Mouse (Mus musculus): ENCODE data around the gene Hdac9. TPM values are rescaled to one million over a fixed set of nuclear protein-coding genes. Genes with fewer than 3 reads are reported as not detected.

Gene Hdac9
- 12.0 and 14.7 TPM in 2 replicates for polyA plus RNA-seq (2014; fragmentation: Nextera tagmentation; extraction: Ambion mirVana)

- ATAC-seq (ENCODE audit: low FRiP score) (no peak), DNase-seq (ENCODE audit: low spot score) (no peak)
- H3K9me3 ChIP-seq (ENCODE audit: control insufficient read depth, low read length): no peaks in the 10 kb centered on the region
- no peaks in the 10 kb centered on the region for H3K4me1 ChIP-seq (replicated peaks; ENCODE audit: control insufficient read depth, insufficient read depth, low read length)
- WGBS: 36% methylated on average over 1 of the region's 1 CpGs
- no peak within 1 kb of the TSS for H3K4me3 ChIP-seq (replicated peaks; ENCODE audit: low read length)
- no peak within 1 kb of the TSS for H3K27ac ChIP-seq
- H3K36me3 ChIP-seq (replicated peaks; ENCODE audit: control insufficient read depth, insufficient read depth): no peaks in the 10 kb centered on the region
- H3K9ac ChIP-seq: no peak within 1 kb of the TSS
- H3K4me2 ChIP-seq (replicated peaks): no peak within 1 kb of the TSS
- no peaks in the 10 kb centered on the region for H3K27me3 ChIP-seq (ENCODE audit: control insufficient read depth, insufficient read depth, low read length)
Measured at GRCm38 (mm10) chr12:34916995-34917394, at the start of gene Hdac9. Gene Hdac9, minus strand, starts transcription at chr12:34917095.

DNA sequence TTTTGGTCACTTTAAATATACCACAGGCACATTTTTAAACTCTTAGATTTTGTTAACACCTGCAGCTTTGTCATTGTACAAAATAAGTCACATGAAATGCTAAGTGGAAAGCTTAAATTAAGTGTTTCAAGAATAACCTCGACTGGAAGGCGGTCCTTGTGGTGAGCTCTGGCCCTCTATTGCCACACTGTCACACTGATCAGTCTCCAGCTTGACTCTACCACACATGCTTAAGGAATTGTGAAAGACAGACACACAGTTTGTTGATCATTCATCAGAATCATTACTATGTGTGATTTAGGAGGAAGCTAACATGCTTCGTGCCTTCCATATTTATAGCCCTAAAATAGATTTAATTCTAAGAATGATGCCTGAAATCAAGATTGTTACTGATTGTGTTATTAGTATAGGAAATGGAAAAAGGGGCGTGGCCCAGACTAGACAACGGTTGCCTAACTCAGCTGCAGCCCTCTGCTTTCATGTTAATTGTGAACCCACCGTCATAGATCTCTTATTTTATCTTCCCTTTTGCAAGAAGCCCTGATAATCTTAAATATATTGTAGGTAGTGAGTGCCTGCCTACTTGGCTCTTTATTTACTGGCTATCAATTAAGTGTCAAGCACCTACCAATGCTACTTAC lies 32.3 kb upstream of the Hdac9 start:
- Histone ChIP-seq H3K27ac (no peak overlapping the region), H3K4me1 (replicated peaks; ENCODE audit: control insufficient read depth, insufficient read depth, low read length) (no peaks in the 10 kb centered on the region), H3K27me3 (ENCODE audit: control insufficient read depth, insufficient read depth, low read length) (no peaks in the 10 kb centered on the region), H3K4me3 (replicated peaks; ENCODE audit: low read length) (no peak overlapping the region), H3K9me3 (ENCODE audit: control insufficient read depth, low read length) (no peaks in the 10 kb centered on the region), H3K36me3 (replicated peaks; ENCODE audit: control insufficient read depth, insufficient read depth) (no peaks in the 10 kb centered on the region), H3K4me2 (replicated peaks) (no peak overlapping the region), H3K9ac (no peak overlapping the region)
- ATAC-seq (ENCODE audit: low FRiP score) (no peak), DNase-seq (ENCODE audit: low spot score) (no peak)
- WGBS: 88% methylated on average over 6 of the region's 6 CpGs

- H3K4me3 ChIP-seq (replicated peaks; ENCODE audit: low read length): no peak overlapping the region
- ATAC-seq (ENCODE audit: low FRiP score) (no peak), DNase-seq (ENCODE audit: low spot score) (no peak)
- no peaks in the 10 kb centered on the region for H3K36me3 ChIP-seq (replicated peaks; ENCODE audit: control insufficient read depth, insufficient read depth)
- no peak overlapping the region for H3K4me2 ChIP-seq (replicated peaks)
- WGBS: 91% methylated on average over 1 of the region's 1 CpGs
- H3K9ac ChIP-seq: no peak overlapping the region
- H3K27me3 ChIP-seq (ENCODE audit: control insufficient read depth, insufficient read depth, low read length): no peaks in the 10 kb centered on the region
- H3K27ac ChIP-seq: no peak overlapping the region
- peaks cover 5% of the 10 kb centered on the region; the same call in 1 of the 2 replicates for H3K9me3 ChIP-seq (ENCODE audit: control insufficient read depth, low read length)
- H3K4me1 ChIP-seq (replicated peaks; ENCODE audit: control insufficient read depth, insufficient read depth, low read length): no peaks in the 10 kb centered on the region
Measured at GRCm38 (mm10) chr12:34937918-34938317, 21.0 kb upstream of the Hdac9 start.

DNA sequence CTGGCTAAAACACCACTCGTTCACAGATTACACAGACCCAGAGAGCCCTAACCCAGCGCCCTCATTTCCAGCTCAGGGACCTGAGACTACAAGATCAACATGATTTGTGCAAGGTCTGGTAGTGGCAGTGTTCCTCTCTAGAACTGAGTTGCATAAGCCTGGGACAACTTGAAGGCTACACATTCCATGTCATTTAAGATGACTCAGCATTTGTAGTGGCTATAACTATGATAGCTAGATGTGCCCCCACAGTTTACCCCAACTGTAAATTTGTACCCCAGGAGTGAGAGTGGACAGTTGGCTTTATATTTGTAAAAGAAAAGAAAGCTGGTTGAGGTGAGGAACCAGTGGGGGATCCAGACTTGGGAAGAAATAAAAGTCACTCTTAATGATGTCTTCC lies 8.9 kb downstream of the Hdac9 start:
- no peak overlapping the region for H3K27ac ChIP-seq
- no peaks in the 10 kb centered on the region for H3K9me3 ChIP-seq (ENCODE audit: control insufficient read depth, low read length)
- 0 out of 2 replicates have a peak, but pooled peaks cover 6% of the 10 kb centered on the region for H3K4me1 ChIP-seq (replicated peaks; ENCODE audit: control insufficient read depth, insufficient read depth, low read length)
- ATAC-seq (ENCODE audit: low FRiP score): no peak
- no peak overlapping the region for H3K9ac ChIP-seq
- no peaks in the 10 kb centered on the region for H3K36me3 ChIP-seq (replicated peaks; ENCODE audit: control insufficient read depth, insufficient read depth)
- no peak for DNase-seq (ENCODE audit: low spot score)
- 69% methylated on average over 2 of the region's 2 CpGs for whole genome bisulfite sequencing
- peak overlapping the region; percentile 74 for H3K4me3 ChIP-seq (replicated peaks; ENCODE audit: low read length)
- peaks cover 25% of the 10 kb centered on the region for H3K27me3 ChIP-seq (ENCODE audit: control insufficient read depth, insufficient read depth, low read length)
- peak overlapping the region; percentile 86 for H3K4me2 ChIP-seq (replicated peaks)

GRCm38 (mm10) chr12:34907506-34907850 lies 9.4 kb downstream of the Hdac9 start:
- WGBS: under 1% methylated on average over 10 of the region's 10 CpGs
- H3K36me3 ChIP-seq (replicated peaks; ENCODE audit: control insufficient read depth, insufficient read depth): no peaks in the 10 kb centered on the region
- peaks cover 25% of the 10 kb centered on the region for H3K27me3 ChIP-seq (ENCODE audit: control insufficient read depth, insufficient read depth, low read length)
- H3K4me2 ChIP-seq (replicated peaks): peak overlapping the region; percentile 86
- H3K9ac ChIP-seq: peak overlapping the region; percentile 70
- peak overlapping the region; percentile 74 for H3K4me3 ChIP-seq (replicated peaks; ENCODE audit: low read length)
- H3K4me1 ChIP-seq (replicated peaks; ENCODE audit: control insufficient read depth, insufficient read depth, low read length): 0 out of 2 replicates have a peak, but pooled peaks cover 6% of the 10 kb centered on the region
- peak; percentile 76 for ATAC-seq (ENCODE audit: low FRiP score)
- H3K27ac ChIP-seq: peak overlapping the region; percentile 69
- peak; percentile 58 for DNase-seq (ENCODE audit: low spot score)
- H3K9me3 ChIP-seq (ENCODE audit: control insufficient read depth, low read length): no peaks in the 10 kb centered on the region

- Histone ChIP-seq H3K4me2 (replicated peaks) (peak overlapping the region; percentile 86), H3K27me3 (ENCODE audit: control insufficient read depth, insufficient read depth, low read length) (peaks cover 25% of the 10 kb centered on the region), H3K9ac (peak overlapping the region; percentile 70), H3K4me1 (replicated peaks; ENCODE audit: control insufficient read depth, insufficient read depth, low read length) (0 out of 2 replicates have a peak, but pooled peaks cover 6% of the 10 kb centered on the region), H3K27ac (peak overlapping the region; percentile 69), H3K36me3 (replicated peaks; ENCODE audit: control insufficient read depth, insufficient read depth) (no peaks in the 10 kb centered on the region), H3K9me3 (ENCODE audit: control insufficient read depth, low read length) (no peaks in the 10 kb centered on the region), H3K4me3 (replicated peaks; ENCODE audit: low read length) (peak overlapping the region; percentile 74)
- peak; percentile 58 for DNase-seq (ENCODE audit: low spot score)
- under 1% methylated on average over 68 of the region's 107 CpGs for WGBS
- peak; percentile 91 for ATAC-seq (ENCODE audit: low FRiP score)
Measured at GRCm38 (mm10) chr12:34906704-34907505, 10.0 kb downstream of the Hdac9 start.

DNA sequence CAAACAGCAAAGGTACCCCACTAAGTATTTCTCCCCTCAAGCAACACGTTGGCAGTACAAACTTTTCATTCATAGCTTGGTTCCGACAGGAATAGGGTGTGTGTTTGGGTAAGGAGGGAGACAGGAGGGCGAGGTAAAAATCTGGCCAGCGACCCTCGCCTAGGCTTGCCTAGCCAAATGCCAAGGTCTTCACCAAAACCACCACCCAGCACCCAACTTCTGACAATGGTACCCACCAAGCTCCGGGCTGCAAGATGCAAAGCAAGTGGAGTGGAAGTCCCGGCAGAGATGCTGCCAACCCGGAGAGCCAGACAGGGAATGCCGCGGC lies 10.6 kb downstream of the Hdac9 start:
- H3K9ac ChIP-seq: peak overlapping the region; percentile 70
- H3K27ac ChIP-seq: no peak overlapping the region
- peak overlapping the region; percentile 74 for H3K4me3 ChIP-seq (replicated peaks; ENCODE audit: low read length)
- H3K4me1 ChIP-seq (replicated peaks; ENCODE audit: control insufficient read depth, insufficient read depth, low read length): 0 out of 2 replicates have a peak, but pooled peaks cover 6% of the 10 kb centered on the region
- no peaks in the 10 kb centered on the region for H3K36me3 ChIP-seq (replicated peaks; ENCODE audit: control insufficient read depth, insufficient read depth)
- DNase-seq (ENCODE audit: low spot score) (no peak), ATAC-seq (ENCODE audit: low FRiP score) (no peak)
- peaks cover 25% of the 10 kb centered on the region for H3K27me3 ChIP-seq (ENCODE audit: control insufficient read depth, insufficient read depth, low read length)
- H3K9me3 ChIP-seq (ENCODE audit: control insufficient read depth, low read length): no peaks in the 10 kb centered on the region
- WGBS: 2% methylated on average over 9 of the region's 10 CpGs
- peak overlapping the region; percentile 86 for H3K4me2 ChIP-seq (replicated peaks)

DNA sequence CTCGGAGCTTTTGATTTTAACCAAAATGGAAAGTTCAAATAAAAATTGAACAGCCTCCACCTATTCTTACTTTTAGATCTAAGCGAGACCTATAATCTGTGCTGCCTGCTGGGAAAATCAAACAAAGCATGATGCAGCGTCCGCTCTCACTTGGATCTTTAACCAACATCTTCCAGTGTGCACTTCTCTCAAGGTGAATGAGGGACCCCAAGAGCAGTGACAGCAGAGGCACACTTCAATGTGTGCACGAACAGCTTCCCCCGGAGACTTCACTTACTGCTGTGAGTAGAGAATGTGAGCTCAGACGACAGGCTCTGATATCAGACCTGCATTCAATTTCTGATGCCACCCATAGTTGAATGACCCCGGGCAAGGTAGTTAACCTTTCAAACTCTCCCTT lies 16.7 kb downstream of the Hdac9 start:
- ATAC-seq (ENCODE audit: low FRiP score): no peak
- no peak for DNase-seq (ENCODE audit: low spot score)
- H3K9ac ChIP-seq: no peak overlapping the region

GRCm38 (mm10) chr12:34894867-34895266 lies 22.0 kb downstream of the Hdac9 start:
- DNase-seq (ENCODE audit: low spot score) (no peak), ATAC-seq (ENCODE audit: low FRiP score) (no peak)
- H3K4me1 ChIP-seq (replicated peaks; ENCODE audit: control insufficient read depth, insufficient read depth, low read length): no peaks in the 10 kb centered on the region
- no peak overlapping the region for H3K9ac ChIP-seq
- WGBS: 82% methylated on average over 5 of the region's 5 CpGs
- H3K4me3 ChIP-seq (replicated peaks; ENCODE audit: low read length): no peak overlapping the region
- no peaks in the 10 kb centered on the region for H3K27me3 ChIP-seq (ENCODE audit: control insufficient read depth, insufficient read depth, low read length)
- no peaks in the 10 kb centered on the region for H3K9me3 ChIP-seq (ENCODE audit: control insufficient read depth, low read length)
- no peak overlapping the region for H3K27ac ChIP-seq
- H3K36me3 ChIP-seq (replicated peaks; ENCODE audit: control insufficient read depth, insufficient read depth): no peaks in the 10 kb centered on the region
- H3K4me2 ChIP-seq (replicated peaks): no peak overlapping the region

More for the DNA sequence above, 16.7 kb downstream of the Hdac9 start:
- H3K4me2 ChIP-seq (replicated peaks): no peak overlapping the region
- H3K4me3 ChIP-seq (replicated peaks; ENCODE audit: low read length): no peak overlapping the region
- H3K27ac ChIP-seq: no peak overlapping the region
- H3K27me3 ChIP-seq (ENCODE audit: control insufficient read depth, insufficient read depth, low read length): peaks cover 3% of the 10 kb centered on the region
- WGBS: 58% methylated on average over 8 of the region's 8 CpGs
- no peaks in the 10 kb centered on the region for H3K9me3 ChIP-seq (ENCODE audit: control insufficient read depth, low read length)
- H3K36me3 ChIP-seq (replicated peaks; ENCODE audit: control insufficient read depth, insufficient read depth): no peaks in the 10 kb centered on the region
- H3K4me1 ChIP-seq (replicated peaks; ENCODE audit: control insufficient read depth, insufficient read depth, low read length): no peaks in the 10 kb centered on the region

All from hindbrain, embryonic 14.5 days (tissue).